Mouse (Mus musculus): Measurements from ENCODE around the gene Hspb2.

- TF ChIP-seq CTCF (conservative IDR thresholded peaks at IDR 0.05 in 1 of 2, IDR thresholded peaks at IDR 0.05 in 1 of 2; ENCODE audit: low read depth in 2 of 2, low read length in 2 of 2) (no peak), MEF2A (IDR thresholded peaks at IDR 0.05; ENCODE audit: borderline replicate concordance, low read depth, low read length) (no peak), NRF1 (IDR thresholded peaks at IDR 0.05; ENCODE audit: low read depth, low read length) (no peak), MAX (IDR thresholded peaks at IDR 0.05; ENCODE audit: low read length) (no peak), USF1 (IDR thresholded peaks at IDR 0.05; ENCODE audit: low read depth, low read length) (no peak), MYC (IDR thresholded peaks at IDR 0.05; ENCODE audit: low read depth, low read length) (no peak), RCOR1 (conservative IDR thresholded peaks at IDR 0.05; ENCODE audit: low read depth, low read length) (no peak)
These were observed 46.2 kb upstream of the Hspb2 start for GRCm38 (mm10) chr9:50798368-50798767.

Measured in CH12.LX (cell line).